Mouse (Mus musculus): ENCODE data around the gene Hoxc9. TPM values are rescaled to one million over a fixed set of nuclear protein-coding genes. Genes with fewer than 3 reads are reported as not detected.

Hoxc9 gene
- not detected in 2 replicates for polyA plus RNA-seq (2012; ENCODE audit: insufficient read depth, insufficient read length, missing spikeins)

GRCm38 (mm10) chr15:102976171-102976570 is at the start of gene Hoxc9:
TSS of gene Hoxc9 (plus strand) at chr15:102976439.
- Histone ChIP-seq H3K4me3 (ENCODE audit: insufficient read depth, low read depth, low read length) (peak within 1 kb of the TSS; percentile 47), H3K4me1 (ENCODE audit: control insufficient read depth, insufficient read depth, insufficient read length, low read length) (no peaks in the 10 kb centered on the region), H3K27ac (replicated peaks; ENCODE audit: low read depth, low read length) (no peak within 1 kb of the TSS)

GRCm38 (mm10) chr15:102927032-102927645 is 49.1 kb upstream of the Hoxc9 start:
- no peak overlapping the region for H3K4me3 ChIP-seq (ENCODE audit: insufficient read depth, low read depth, low read length)
- H3K4me1 ChIP-seq (ENCODE audit: control insufficient read depth, insufficient read depth, insufficient read length, low read length), result no peaks in the 10 kb centered on the region
- no peak overlapping the region for H3K27ac ChIP-seq (replicated peaks; ENCODE audit: low read depth, low read length)

GRCm38 (mm10) chr15:102931706-102932358 is 44.4 kb upstream of the Hoxc9 start:
- H3K4me1 ChIP-seq (ENCODE audit: control insufficient read depth, insufficient read depth, insufficient read length, low read length), result no peaks in the 10 kb centered on the region
- no peak overlapping the region for H3K4me3 ChIP-seq (ENCODE audit: insufficient read depth, low read depth, low read length)
- H3K27ac ChIP-seq (replicated peaks; ENCODE audit: low read depth, low read length), result no peak overlapping the region

- Histone ChIP-seq H3K4me3 (ENCODE audit: insufficient read depth, low read depth, low read length) (no peak overlapping the region), H3K4me1 (ENCODE audit: control insufficient read depth, insufficient read depth, insufficient read length, low read length) (no peaks in the 10 kb centered on the region), H3K27ac (replicated peaks; ENCODE audit: low read depth, low read length) (no peak overlapping the region)
Measured at GRCm38 (mm10) chr15:102934438-102934837, 41.8 kb upstream of the Hoxc9 start.

GRCm38 (mm10) chr15:102934897-102935296 is 41.3 kb upstream of the Hoxc9 start:
- H3K4me3 ChIP-seq (ENCODE audit: insufficient read depth, low read depth, low read length), result no peak overlapping the region
- no peaks in the 10 kb centered on the region for H3K4me1 ChIP-seq (ENCODE audit: control insufficient read depth, insufficient read depth, insufficient read length, low read length)
- H3K27ac ChIP-seq (replicated peaks; ENCODE audit: low read depth, low read length), result no peak overlapping the region

- Histone ChIP-seq H3K27ac (replicated peaks; ENCODE audit: low read depth, low read length) (no peak within 1 kb of the TSS), H3K4me1 (ENCODE audit: control insufficient read depth, insufficient read depth, insufficient read length, low read length) (no peaks in the 10 kb centered on the region), H3K4me3 (ENCODE audit: insufficient read depth, low read depth, low read length) (no peak within 1 kb of the TSS)
Measured at GRCm38 (mm10) chr15:102936279-102936972, 39.8 kb upstream of the Hoxc9 start, which contains the start of gene Hoxc12. TSS of gene Hoxc12 (plus strand) at chr15:102936757.

- Histone ChIP-seq H3K4me1 (ENCODE audit: control insufficient read depth, insufficient read depth, insufficient read length, low read length) (no peaks in the 10 kb centered on the region), H3K27ac (replicated peaks; ENCODE audit: low read depth, low read length) (no peak overlapping the region), H3K4me3 (ENCODE audit: insufficient read depth, low read depth, low read length) (no peak overlapping the region)
Measured at GRCm38 (mm10) chr15:102937036-102937666, 39.1 kb upstream of the Hoxc9 start.

GRCm38 (mm10) chr15:102939256-102940155 is 36.7 kb upstream of the Hoxc9 start:
- Histone ChIP-seq H3K27ac (replicated peaks; ENCODE audit: low read depth, low read length) (no peak overlapping the region), H3K4me1 (ENCODE audit: control insufficient read depth, insufficient read depth, insufficient read length, low read length) (no peaks in the 10 kb centered on the region), H3K4me3 (ENCODE audit: insufficient read depth, low read depth, low read length) (no peak overlapping the region)

GRCm38 (mm10) chr15:102942739-102943467 is 33.3 kb upstream of the Hoxc9 start:
- H3K4me3 ChIP-seq (ENCODE audit: insufficient read depth, low read depth, low read length), result no peak overlapping the region
- H3K27ac ChIP-seq (replicated peaks; ENCODE audit: low read depth, low read length), result no peak overlapping the region
- no peaks in the 10 kb centered on the region for H3K4me1 ChIP-seq (ENCODE audit: control insufficient read depth, insufficient read depth, insufficient read length, low read length)

- no peak overlapping the region for H3K27ac ChIP-seq (replicated peaks; ENCODE audit: low read depth, low read length)
- H3K4me3 ChIP-seq (ENCODE audit: insufficient read depth, low read depth, low read length), result no peak overlapping the region
- no peaks in the 10 kb centered on the region for H3K4me1 ChIP-seq (ENCODE audit: control insufficient read depth, insufficient read depth, insufficient read length, low read length)
Measured at GRCm38 (mm10) chr15:102943468-102943813, 32.8 kb upstream of the Hoxc9 start.

GRCm38 (mm10) chr15:102945185-102946077 is 30.8 kb upstream of the Hoxc9 start:
- H3K4me1 ChIP-seq (ENCODE audit: control insufficient read depth, insufficient read depth, insufficient read length, low read length), result no peaks in the 10 kb centered on the region
- no peak overlapping the region for H3K4me3 ChIP-seq (ENCODE audit: insufficient read depth, low read depth, low read length)
- no peak overlapping the region for H3K27ac ChIP-seq (replicated peaks; ENCODE audit: low read depth, low read length)

- H3K4me1 ChIP-seq (ENCODE audit: control insufficient read depth, insufficient read depth, insufficient read length, low read length), result no peaks in the 10 kb centered on the region
- H3K4me3 ChIP-seq (ENCODE audit: insufficient read depth, low read depth, low read length), result no peak overlapping the region
- H3K27ac ChIP-seq (replicated peaks; ENCODE audit: low read depth, low read length), result no peak overlapping the region
Measured at GRCm38 (mm10) chr15:102947276-102947675, 29.0 kb upstream of the Hoxc9 start.

- Histone ChIP-seq H3K27ac (replicated peaks; ENCODE audit: low read depth, low read length) (no peak overlapping the region), H3K4me1 (ENCODE audit: control insufficient read depth, insufficient read depth, insufficient read length, low read length) (no peaks in the 10 kb centered on the region), H3K4me3 (ENCODE audit: insufficient read depth, low read depth, low read length) (no peak overlapping the region)
Measured at GRCm38 (mm10) chr15:102948842-102949241, 27.4 kb upstream of the Hoxc9 start.
